Mouse (Mus musculus) kidney, embryonic 16.5 days (tissue): ENCODE data around the gene Il1rapl1. TPM values are rescaled to one million over a fixed set of nuclear protein-coding genes. Genes with fewer than 3 reads are reported as not detected.

ENCODE experiments used
- ATAC-seq: fragments of 200-750 bp; cut with Nextera tagmentation; 2 replicates; pipeline ENCODE4 v1.8.0; 2017; ENCODE audit warnings: moderate TSS enrichment; ENCODE audit not compliant: low FRiP score, low TSS enrichment
- H3K27ac ChIP-seq: fragments of 300-500 bp; sonication (generic); 2 replicates; pipeline ENCODE4 v1.5.1; 2014; ENCODE audit warnings: low read length
- H3K27me3 ChIP-seq: fragments of 300-500 bp; sonication (generic); 2 replicates; pipeline ENCODE4 v1.6.1; 2014; ENCODE audit warnings: low read length, control low read depth, mixed read lengths; ENCODE audit not compliant: insufficient read depth
- H3K36me3 ChIP-seq: fragments of 300-500 bp; sonication (generic); 2 replicates; pipeline ENCODE4 v1.6.1; 2014; ENCODE audit warnings: low read length, control low read depth, mixed read lengths; ENCODE audit not compliant: insufficient read depth
- H3K4me1 ChIP-seq: fragments of 300-500 bp; sonication (generic); 2 replicates; pipeline ENCODE4 v1.6.1; 2014; ENCODE audit warnings: low read length, control low read depth, mixed read lengths; ENCODE audit not compliant: insufficient read depth
- H3K4me2 ChIP-seq: fragments of 300-500 bp; sonication (generic); replicated peaks from 2 replicates; pipeline ENCODE4 v1.6.1; 2014; ENCODE audit warnings: low read depth, low read length
- H3K4me3 ChIP-seq: fragments of 300-500 bp; sonication (generic); 2 replicates; pipeline ENCODE4 v1.5.1; 2014; ENCODE audit warnings: mild to moderate bottlenecking, low read length
- H3K9ac ChIP-seq: fragments of 300-500 bp; sonication (generic); replicated peaks from 2 replicates; pipeline ENCODE4 v1.6.1; 2014; ENCODE audit warnings: low read length
- H3K9me3 ChIP-seq: fragments of 300-500 bp; sonication (generic); 2 replicates; pipeline ENCODE4 v1.6.1; 2016; ENCODE audit warnings: low read length, control low read depth
- WGBS: fragments of 180-500 bp; shearing (Covaris S2); extraction: QIAGEN DNeasy Blood & Tissue Kit; methylation state at CpG from one replicate; pipeline ENCODE4 v1.1.7; 2014; 5-methylcytosine and 5-hydroxymethylcytosine counted together
- polyA plus RNA-seq: library from polyadenylated mRNA; unstranded; fragments of >200 nt; fragmentation: Nextera tagmentation; extraction: Ambion mirVana; gene quantifications from 2 replicates; pipeline ENCODE4 v1.2.1, GENCODE M21; 2015

Gene Il1rapl1
- polyA plus RNA-seq, 1 experiment from 2014 or later = 0.31 TPM

- no peaks in the 10 kb centered on the region for H3K27me3 ChIP-seq
- 48% methylated on average over 2 of the region's 2 CpGs for WGBS
- no peak for ATAC-seq
- H3K27ac ChIP-seq = no peak overlapping the region
- H3K9ac ChIP-seq = no peak overlapping the region
- H3K4me2 ChIP-seq = no peak overlapping the region
- H3K4me3 ChIP-seq = no peak overlapping the region
- H3K36me3 ChIP-seq = no peaks in the 10 kb centered on the region
- H3K4me1 ChIP-seq = no peaks in the 10 kb centered on the region
- no peaks in the 10 kb centered on the region for H3K9me3 ChIP-seq
Measured at GRCm38 (mm10) chrX:88089873-88090272, 25.6 kb downstream of the Il1rapl1 start.

- Histone ChIP-seq H3K4me2 (no peak overlapping the region), H3K9me3 (no peaks in the 10 kb centered on the region), H3K27ac (no peak overlapping the region), H3K27me3 (no peaks in the 10 kb centered on the region), H3K4me3 (no peak overlapping the region), H3K36me3 (no peaks in the 10 kb centered on the region), H3K9ac (no peak overlapping the region), H3K4me1 (no peaks in the 10 kb centered on the region)
- no peak for ATAC-seq
- WGBS = 56% methylated on average over 7 of the region's 7 CpGs
Measured at GRCm38 (mm10) chrX:88072741-88073419, 42.6 kb downstream of the Il1rapl1 start.

GRCm38 (mm10) chrX:88070368-88070767 is 45.1 kb downstream of the Il1rapl1 start:
- H3K27ac ChIP-seq = no peak overlapping the region
- WGBS = 81% methylated on average over 3 of the region's 3 CpGs
- no peak overlapping the region for H3K4me3 ChIP-seq
- H3K36me3 ChIP-seq = no peaks in the 10 kb centered on the region
- no peaks in the 10 kb centered on the region for H3K4me1 ChIP-seq
- H3K9ac ChIP-seq = no peak overlapping the region
- H3K4me2 ChIP-seq = no peak overlapping the region
- no peaks in the 10 kb centered on the region for H3K27me3 ChIP-seq
- no peak for ATAC-seq
- no peaks in the 10 kb centered on the region for H3K9me3 ChIP-seq

GRCm38 (mm10) chrX:88043556-88043955 is 71.9 kb downstream of the Il1rapl1 start:
- H3K36me3 ChIP-seq = no peaks in the 10 kb centered on the region
- no peaks in the 10 kb centered on the region for H3K27me3 ChIP-seq
- H3K4me3 ChIP-seq = no peak overlapping the region
- WGBS = 93% methylated on average over 1 of the region's 1 CpGs
- no peak overlapping the region for H3K4me2 ChIP-seq
- H3K9me3 ChIP-seq = no peaks in the 10 kb centered on the region
- H3K9ac ChIP-seq = no peak overlapping the region
- no peaks in the 10 kb centered on the region for H3K4me1 ChIP-seq
- H3K27ac ChIP-seq = no peak overlapping the region
- ATAC-seq = no peak

- no peaks in the 10 kb centered on the region for H3K9me3 ChIP-seq
- 40% methylated on average over 1 of the region's 1 CpGs for WGBS
- no peak for ATAC-seq
Measured at GRCm38 (mm10) chrX:88038984-88039383, 76.5 kb downstream of the Il1rapl1 start.

GRCm38 (mm10) chrX:87897172-87897571 is 218.3 kb downstream of the Il1rapl1 start:
- no peak overlapping the region for H3K4me2 ChIP-seq
- ATAC-seq = no peak
- no peak overlapping the region for H3K27ac ChIP-seq
- H3K9ac ChIP-seq = no peak overlapping the region
- 72% methylated on average over 1 of the region's 1 CpGs for WGBS
- H3K4me1 ChIP-seq = no peaks in the 10 kb centered on the region
- no peaks in the 10 kb centered on the region for H3K36me3 ChIP-seq
- no peaks in the 10 kb centered on the region for H3K9me3 ChIP-seq
- no peaks in the 10 kb centered on the region for H3K27me3 ChIP-seq
- no peak overlapping the region for H3K4me3 ChIP-seq

More at GRCm38 (mm10) chrX:88038984-88039383, 76.5 kb downstream of the Il1rapl1 start:
- Histone ChIP-seq H3K9ac (no peak overlapping the region), H3K36me3 (no peaks in the 10 kb centered on the region), H3K4me3 (no peak overlapping the region), H3K27me3 (no peaks in the 10 kb centered on the region), H3K4me1 (no peaks in the 10 kb centered on the region), H3K4me2 (no peak overlapping the region), H3K27ac (no peak overlapping the region)

- ATAC-seq = no peak
- Histone ChIP-seq H3K9me3 (no peaks in the 10 kb centered on the region), H3K36me3 (no peaks in the 10 kb centered on the region), H3K4me2 (no peak overlapping the region), H3K9ac (no peak overlapping the region), H3K4me3 (no peak overlapping the region), H3K27me3 (no peaks in the 10 kb centered on the region), H3K27ac (no peak overlapping the region), H3K4me1 (no peaks in the 10 kb centered on the region)
Measured at GRCm38 (mm10) chrX:87891916-87892315, 223.5 kb downstream of the Il1rapl1 start.

- Histone ChIP-seq H3K9ac (no peak overlapping the region), H3K27me3 (no peaks in the 10 kb centered on the region), H3K4me1 (no peaks in the 10 kb centered on the region), H3K9me3 (no peaks in the 10 kb centered on the region), H3K4me3 (no peak overlapping the region), H3K4me2 (no peak overlapping the region), H3K27ac (no peak overlapping the region), H3K36me3 (no peaks in the 10 kb centered on the region)
- WGBS = 70% methylated on average over 2 of the region's 2 CpGs
- ATAC-seq = no peak
Measured at GRCm38 (mm10) chrX:87854107-87854506, 261.3 kb downstream of the Il1rapl1 start.

GRCm38 (mm10) chrX:87813884-87814283 is 301.6 kb downstream of the Il1rapl1 start:
- no peaks in the 10 kb centered on the region for H3K36me3 ChIP-seq
- H3K9me3 ChIP-seq = no peaks in the 10 kb centered on the region
- H3K27me3 ChIP-seq = no peaks in the 10 kb centered on the region
- H3K27ac ChIP-seq = no peak overlapping the region
- H3K4me3 ChIP-seq = no peak overlapping the region
- H3K4me2 ChIP-seq = no peak overlapping the region
- no peaks in the 10 kb centered on the region for H3K4me1 ChIP-seq
- H3K9ac ChIP-seq = no peak overlapping the region
- ATAC-seq = no peak

GRCm38 (mm10) chrX:87807717-87808116 is 307.7 kb downstream of the Il1rapl1 start:
- 51% methylated on average over 1 of the region's 1 CpGs for WGBS
- ATAC-seq = no peak
- no peaks in the 10 kb centered on the region for H3K27me3 ChIP-seq
- no peaks in the 10 kb centered on the region for H3K9me3 ChIP-seq
- H3K27ac ChIP-seq = no peak overlapping the region
- H3K9ac ChIP-seq = no peak overlapping the region
- no peak overlapping the region for H3K4me3 ChIP-seq
- no peak overlapping the region for H3K4me2 ChIP-seq
- no peaks in the 10 kb centered on the region for H3K36me3 ChIP-seq
- no peaks in the 10 kb centered on the region for H3K4me1 ChIP-seq
